Mouse (Mus musculus): Measurements from ENCODE around the gene Actr1b. TPM values are rescaled to one million over a fixed set of nuclear protein-coding genes. Genes with fewer than 3 reads are reported as not detected.
"Not testable (repeated sequence)": the region's sequence is repeated elsewhere in the genome, so short reads cannot be mapped to it uniquely, and the experiment has no call there.

Gene Actr1b
- polyA plus RNA-seq, 1 experiment from 2014 or later = 137 TPM

DNA sequence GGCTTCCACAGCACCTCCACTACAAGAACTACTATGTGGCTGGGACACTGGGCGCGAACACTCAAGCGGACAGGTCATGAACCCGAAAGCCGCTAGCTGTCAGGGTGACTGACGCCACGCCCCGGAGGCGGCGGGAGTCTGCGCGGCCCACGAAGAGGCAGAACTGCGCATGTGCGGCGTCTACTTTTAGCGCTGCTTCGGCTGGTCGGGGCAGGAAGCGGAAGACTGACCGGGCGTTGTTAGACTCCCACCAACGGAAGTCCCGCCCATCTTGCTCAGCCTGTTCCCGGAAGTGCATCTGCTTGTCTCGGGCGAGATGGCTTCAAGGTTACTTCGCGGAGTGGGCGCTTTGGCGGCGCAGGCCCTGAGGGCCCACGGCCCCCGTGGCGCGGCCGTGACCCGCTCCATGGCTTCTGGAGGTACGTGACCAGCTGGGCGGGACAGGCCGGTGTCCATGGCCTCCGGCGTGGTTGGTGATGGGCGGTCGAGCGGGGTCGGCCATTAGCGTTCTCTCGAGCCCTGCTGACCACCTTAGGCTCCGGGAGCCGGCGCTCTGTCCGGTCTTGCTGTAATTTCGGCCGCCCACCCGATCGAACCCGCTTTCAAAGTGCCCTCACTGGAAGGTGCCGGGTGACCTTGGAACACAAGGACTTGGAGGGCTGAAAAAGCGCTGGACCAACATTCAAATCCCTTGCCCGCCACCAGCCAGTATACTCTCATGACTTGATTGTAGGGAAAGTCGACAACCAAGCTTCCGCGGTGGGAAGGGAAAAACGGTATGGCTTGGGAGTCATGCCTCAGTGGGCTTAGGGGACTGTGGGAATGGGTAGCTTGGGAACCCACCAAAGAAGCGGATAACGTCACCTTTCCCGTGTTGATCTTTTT lies 22.7 kb downstream of the Actr1b start, which contains the start of gene Cox5b:
Gene Cox5b, plus strand, starts transcription at position 179 of the 885 bp plus-strand sequence.
- under 1% methylated on average over 68 of the region's 68 CpGs for WGBS
- DNase-seq (ENCODE audit: low spot score) = peak; percentile 98
- Histone ChIP-seq H3K4me3 (peak within 1 kb of the TSS; percentile 84), H3K27me3 (replicated peaks; ENCODE audit: low read depth, poor library complexity, severe bottlenecking) (no peaks in the 10 kb centered on the region), H3K27ac (replicated peaks) (peak within 1 kb of the TSS; percentile 85), H3K36me3 (replicated peaks) (peaks cover 27% of the 10 kb centered on the region), H3K9me3 (no peaks in the 10 kb centered on the region), H3K4me1 (peaks cover 17% of the 10 kb centered on the region)

DNA sequence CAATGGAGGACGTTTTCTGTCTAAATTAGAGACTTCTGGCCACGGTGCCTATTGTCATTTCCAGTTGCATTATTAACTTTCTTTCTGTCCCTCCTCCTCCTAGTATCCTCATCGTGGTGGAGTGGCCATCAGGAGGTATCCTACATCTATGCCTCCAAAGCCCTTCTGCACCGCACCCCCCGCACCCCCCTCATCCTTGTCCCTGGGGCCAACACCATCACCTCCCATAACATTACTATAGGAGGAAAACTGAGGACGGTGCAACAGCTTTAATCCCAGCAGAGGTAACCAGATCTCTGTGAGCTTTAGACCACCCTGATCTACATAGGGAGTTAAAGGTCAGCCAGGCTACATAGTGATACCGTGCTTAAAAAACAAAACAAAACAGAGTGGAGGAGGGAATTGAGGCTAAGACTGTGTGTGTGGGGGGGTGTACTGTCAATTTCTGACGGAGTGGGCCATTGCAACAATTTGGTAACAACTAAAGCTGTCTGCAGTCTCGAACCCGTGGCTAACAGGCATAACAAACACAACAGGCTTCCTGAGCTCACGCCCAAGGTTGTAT lies 23.5 kb downstream of the Actr1b start:
- peaks cover 27% of the 10 kb centered on the region for H3K36me3 ChIP-seq (replicated peaks)
- WGBS = 62% methylated on average over 11 of the region's 11 CpGs
- peaks cover 17% of the 10 kb centered on the region for H3K4me1 ChIP-seq
- no peak for DNase-seq (ENCODE audit: low spot score)
- H3K27me3 ChIP-seq (replicated peaks; ENCODE audit: low read depth, poor library complexity, severe bottlenecking) = no peaks in the 10 kb centered on the region
- peak overlapping the region; percentile 85 for H3K27ac ChIP-seq (replicated peaks)
- H3K9me3 ChIP-seq = no peaks in the 10 kb centered on the region
- peak overlapping the region; percentile 84 for H3K4me3 ChIP-seq

DNA sequence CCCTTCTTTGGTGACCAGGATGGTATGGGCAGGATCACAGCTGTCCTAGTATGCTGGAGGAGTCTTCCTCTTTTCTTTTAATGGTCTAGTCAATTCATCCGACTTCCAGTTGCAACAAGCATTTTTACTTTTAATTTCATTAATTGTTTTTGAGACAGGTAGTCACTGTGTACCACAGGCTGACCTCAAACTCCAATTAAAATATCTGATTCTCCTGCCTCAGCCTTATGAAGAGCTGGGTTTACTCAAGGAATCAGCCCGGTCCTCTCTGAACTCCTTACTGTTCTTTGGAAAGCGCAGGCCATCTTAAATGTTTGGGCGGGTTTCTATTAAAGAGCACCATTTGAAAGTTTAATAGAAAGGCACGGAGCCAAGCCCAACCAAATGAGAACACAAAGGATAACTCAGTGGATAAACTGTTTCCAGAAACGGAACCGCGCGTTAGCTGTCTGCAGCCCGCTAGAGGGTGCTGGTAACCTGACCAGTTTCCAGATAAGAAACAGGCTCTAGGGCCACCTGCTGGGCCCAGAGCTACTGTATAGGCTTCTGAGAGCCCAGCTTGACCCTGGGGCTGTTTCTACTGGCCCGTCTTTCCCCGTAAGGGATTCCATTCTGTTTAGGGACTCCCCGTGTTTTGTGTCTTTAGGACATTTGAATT lies 30.3 kb downstream of the Actr1b start:
- peak; percentile 82 for DNase-seq (ENCODE audit: low spot score)
- Histone ChIP-seq H3K9me3 (no peaks in the 10 kb centered on the region), H3K36me3 (replicated peaks) (no peaks in the 10 kb centered on the region), H3K27me3 (replicated peaks; ENCODE audit: low read depth, poor library complexity, severe bottlenecking) (no peaks in the 10 kb centered on the region), H3K27ac (replicated peaks) (no peak overlapping the region), H3K4me1 (peaks cover 16% of the 10 kb centered on the region), H3K4me3 (no peak overlapping the region)
- 11% methylated on average over 13 of the region's 13 CpGs for WGBS

DNA sequence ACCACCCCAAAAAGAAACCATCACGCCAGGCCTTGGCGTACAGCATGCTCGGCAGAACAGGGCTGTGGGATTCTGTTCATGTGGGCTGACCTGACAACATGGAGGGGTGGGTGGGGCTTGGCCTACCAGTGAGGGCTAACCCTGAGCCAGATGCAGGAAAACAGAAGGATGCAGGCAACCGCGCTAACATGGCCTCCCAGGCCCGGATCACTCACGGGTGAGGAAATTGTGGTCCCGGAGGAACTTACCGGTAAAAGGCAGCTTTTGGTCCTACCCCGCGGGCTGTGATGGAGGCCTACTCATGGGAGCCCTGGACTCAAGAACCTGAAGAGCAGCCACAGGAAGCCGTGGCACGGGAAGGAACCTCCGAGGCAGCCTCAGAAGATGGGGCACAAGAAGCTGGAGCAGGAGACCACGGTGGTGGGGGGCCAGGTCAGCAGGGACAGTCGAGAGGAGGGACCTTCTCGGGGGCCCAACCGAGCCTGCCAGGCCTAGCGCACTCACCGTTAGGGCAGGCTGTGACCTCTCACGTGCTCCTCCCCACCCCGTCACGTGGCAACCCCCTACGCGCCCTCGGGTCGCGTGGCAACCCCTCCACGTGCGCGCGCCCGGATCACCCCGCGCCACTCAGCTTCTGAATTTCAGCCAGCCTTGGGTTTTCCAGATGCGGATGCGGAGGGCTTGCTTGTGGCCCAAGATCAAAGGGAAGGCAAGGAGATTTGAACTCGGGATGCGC lies 31.4 kb downstream of the Actr1b start, which contains the start of gene Fam178b:
Gene Fam178b, minus strand, starts transcription at position 564 of the 736 bp plus-strand sequence.
- H3K27ac ChIP-seq (replicated peaks) = no peak within 1 kb of the TSS
- WGBS = 92% methylated on average over 39 of the region's 39 CpGs

GRCm38 (mm10) chr1:36680893-36681292 lies 33.3 kb downstream of the Actr1b start:
- DNase-seq (ENCODE audit: low spot score) = no peak
- Histone ChIP-seq H3K27me3 (replicated peaks; ENCODE audit: low read depth, poor library complexity, severe bottlenecking) (no peaks in the 10 kb centered on the region), H3K4me1 (peaks cover 16% of the 10 kb centered on the region), H3K36me3 (replicated peaks) (no peaks in the 10 kb centered on the region), H3K4me3 (no peak overlapping the region), H3K27ac (replicated peaks) (no peak overlapping the region), H3K9me3 (no peaks in the 10 kb centered on the region)
- WGBS = 51% methylated on average over 7 of the region's 7 CpGs

More for the DNA sequence above, 31.4 kb downstream of the Actr1b start, which contains the start of gene Fam178b:
- DNase-seq (ENCODE audit: low spot score) = no peak
- H3K4me3 ChIP-seq = no peak within 1 kb of the TSS
- H3K4me1 ChIP-seq = peaks cover 16% of the 10 kb centered on the region
- H3K36me3 ChIP-seq (replicated peaks) = no peaks in the 10 kb centered on the region
- no peaks in the 10 kb centered on the region for H3K9me3 ChIP-seq
- H3K27me3 ChIP-seq (replicated peaks; ENCODE audit: low read depth, poor library complexity, severe bottlenecking) = no peaks in the 10 kb centered on the region

- H3K4me1 ChIP-seq = peaks cover 11% of the 10 kb centered on the region
- H3K27ac ChIP-seq (replicated peaks) = no peak overlapping the region
Measured at GRCm38 (mm10) chr1:36674936-36675335, 39.3 kb downstream of the Actr1b start.

DNA sequence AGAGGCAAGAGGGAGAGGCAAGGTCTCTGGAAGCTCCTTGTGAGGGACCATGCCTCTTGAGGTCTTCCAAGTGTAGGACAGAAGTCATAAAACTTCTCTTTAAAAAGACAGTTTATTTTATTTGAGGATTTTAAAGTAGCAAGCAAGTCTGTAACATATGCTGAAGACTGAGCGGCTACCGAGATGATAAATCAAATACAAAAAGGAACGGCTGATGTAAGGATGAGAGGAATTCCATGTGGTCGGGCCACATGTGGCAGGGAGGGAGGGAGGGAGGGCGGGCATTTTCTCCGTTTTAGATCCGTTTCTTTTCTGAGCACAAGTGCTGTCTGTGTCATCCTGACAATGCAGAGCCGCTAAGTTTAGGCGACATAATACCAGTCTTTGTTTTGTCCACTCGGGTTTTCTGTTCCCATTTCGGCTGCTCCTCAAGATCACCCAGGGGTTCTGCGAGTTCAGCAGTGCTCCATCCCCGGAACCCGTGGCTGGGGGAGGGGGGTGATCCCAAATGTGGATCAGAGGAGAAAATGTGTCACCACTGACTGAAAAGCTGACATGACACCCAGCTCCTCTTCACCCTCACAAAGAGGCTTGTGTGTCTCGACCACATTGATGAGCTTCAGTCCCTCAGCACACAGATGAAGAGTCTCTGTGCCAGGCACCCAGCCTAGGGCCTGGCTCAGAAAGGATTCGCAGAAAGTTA lies 41.4 kb downstream of the Actr1b start:
- no peaks in the 10 kb centered on the region for H3K36me3 ChIP-seq (replicated peaks)
- 0 out of 2 replicates have a peak overlapping the region, but pooled peaks have one; percentile 27 for H3K27ac ChIP-seq (replicated peaks)
- peaks cover 7% of the 10 kb centered on the region for H3K4me1 ChIP-seq
- H3K4me3 ChIP-seq = no peak overlapping the region
- 44% methylated on average over 16 of the region's 16 CpGs for WGBS
- H3K27me3 ChIP-seq (replicated peaks; ENCODE audit: low read depth, poor library complexity, severe bottlenecking) = no peaks in the 10 kb centered on the region
- DNase-seq (ENCODE audit: low spot score) = no peak
- no peaks in the 10 kb centered on the region for H3K9me3 ChIP-seq

More at GRCm38 (mm10) chr1:36674936-36675335, 39.3 kb downstream of the Actr1b start:
- Histone ChIP-seq H3K4me3 (no peak overlapping the region), H3K27me3 (replicated peaks; ENCODE audit: low read depth, poor library complexity, severe bottlenecking) (no peaks in the 10 kb centered on the region), H3K9me3 (no peaks in the 10 kb centered on the region), H3K36me3 (replicated peaks) (no peaks in the 10 kb centered on the region)
- 58% methylated on average over 3 of the region's 3 CpGs for WGBS
- DNase-seq (ENCODE audit: low spot score) = no peak

- Histone ChIP-seq H3K9me3 (no peaks in the 10 kb centered on the region), H3K4me3 (no peak overlapping the region), H3K27me3 (replicated peaks; ENCODE audit: low read depth, poor library complexity, severe bottlenecking) (no peaks in the 10 kb centered on the region), H3K36me3 (replicated peaks) (no peaks in the 10 kb centered on the region), H3K4me1 (peaks cover 7% of the 10 kb centered on the region), H3K27ac (replicated peaks) (no peak overlapping the region)
- 89% methylated on average over 10 of the region's 10 CpGs for WGBS
- no peak for DNase-seq (ENCODE audit: low spot score)
Measured at GRCm38 (mm10) chr1:36671260-36671659, 43.0 kb downstream of the Actr1b start.

GRCm38 (mm10) chr1:36670256-36670655 lies 44.0 kb downstream of the Actr1b start:
- DNase-seq (ENCODE audit: low spot score) = no peak
- H3K4me1 ChIP-seq = peaks cover 7% of the 10 kb centered on the region
- no peaks in the 10 kb centered on the region for H3K27me3 ChIP-seq (replicated peaks; ENCODE audit: low read depth, poor library complexity, severe bottlenecking)
- H3K9me3 ChIP-seq = no peaks in the 10 kb centered on the region
- H3K36me3 ChIP-seq (replicated peaks) = no peaks in the 10 kb centered on the region
- no peak overlapping the region for H3K4me3 ChIP-seq
- no peak overlapping the region for H3K27ac ChIP-seq (replicated peaks)
- WGBS = 75% methylated on average over 4 of the region's 4 CpGs

DNA sequence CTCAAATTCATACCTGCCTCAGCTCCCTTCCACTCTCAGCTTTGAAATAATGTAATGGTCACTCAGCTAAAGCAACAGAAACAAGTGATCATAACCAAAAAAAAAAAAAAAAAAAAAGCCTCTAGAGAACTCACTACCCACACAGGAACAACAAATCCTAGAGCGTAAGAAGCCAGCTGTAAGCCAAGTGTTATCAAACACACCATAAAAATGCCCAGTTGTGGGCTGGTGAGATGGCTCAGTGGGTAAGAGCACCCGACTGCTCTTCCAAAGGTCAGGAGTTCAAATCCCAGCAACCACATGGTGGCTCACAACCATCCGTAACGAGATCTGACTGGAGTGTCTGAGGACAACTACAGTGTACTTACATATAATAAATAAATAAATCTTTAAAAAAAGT lies 46.2 kb downstream of the Actr1b start:
- H3K36me3 ChIP-seq (replicated peaks); H3K9me3 ChIP-seq; H3K27ac ChIP-seq (replicated peaks); H3K27me3 ChIP-seq (replicated peaks; ENCODE audit: low read depth, poor library complexity, severe bottlenecking); H3K4me1 ChIP-seq; H3K4me3 ChIP-seq; DNase-seq (ENCODE audit: low spot score): not testable (repeated sequence)
- 72% methylated on average over 4 of the region's 4 CpGs for WGBS

DNA sequence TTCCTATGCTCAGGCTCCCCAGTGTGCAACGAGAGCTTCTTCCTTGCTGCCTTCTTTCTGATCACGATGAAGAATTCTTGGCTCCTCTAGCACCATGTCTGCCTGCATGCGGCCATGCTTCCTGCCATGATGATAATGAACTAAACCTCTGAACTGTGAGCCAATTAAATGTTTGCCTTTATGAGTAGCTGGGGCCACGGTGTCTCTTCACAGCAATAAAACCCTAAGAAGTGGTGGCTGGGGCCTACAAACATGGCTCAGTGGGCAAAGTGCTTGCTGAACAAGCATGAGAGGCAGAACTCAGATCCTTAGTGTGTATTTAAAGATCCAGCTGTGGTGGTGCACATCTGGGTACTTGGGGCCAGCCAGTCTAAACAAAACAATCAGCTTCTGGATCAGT lies 48.3 kb downstream of the Actr1b start:
- 76% methylated on average over 4 of the region's 4 CpGs for WGBS
- Histone ChIP-seq H3K27ac (replicated peaks) (no peak overlapping the region), H3K4me1 (no peaks in the 10 kb centered on the region), H3K9me3 (no peaks in the 10 kb centered on the region), H3K27me3 (replicated peaks; ENCODE audit: low read depth, poor library complexity, severe bottlenecking) (no peaks in the 10 kb centered on the region), H3K4me3 (no peak overlapping the region), H3K36me3 (replicated peaks) (no peaks in the 10 kb centered on the region)
- DNase-seq (ENCODE audit: low spot score) = no peak
